Mouse (Mus musculus) olfactory bulb, adult 2 months (tissue): ENCODE measurements around the gene Car15.

Experiments used
- CTCF ChIP-seq: fragments of 200-500 bp; IDR thresholded peaks from 2 replicates; pipeline ENCODE4 v1.5.1; 2012; ENCODE audit warnings: low read depth, mild to moderate bottlenecking, low read length, moderate library complexity; ENCODE audit not compliant: insufficient read depth
- POLR2A ChIP-seq: fragments of 200-500 bp; IDR thresholded peaks from 2 replicates; pipeline ENCODE4 v1.6.1; 2012; ENCODE audit warnings: mild to moderate bottlenecking, low read depth, low read length, moderate library complexity; ENCODE audit not compliant: insufficient read depth

DNA sequence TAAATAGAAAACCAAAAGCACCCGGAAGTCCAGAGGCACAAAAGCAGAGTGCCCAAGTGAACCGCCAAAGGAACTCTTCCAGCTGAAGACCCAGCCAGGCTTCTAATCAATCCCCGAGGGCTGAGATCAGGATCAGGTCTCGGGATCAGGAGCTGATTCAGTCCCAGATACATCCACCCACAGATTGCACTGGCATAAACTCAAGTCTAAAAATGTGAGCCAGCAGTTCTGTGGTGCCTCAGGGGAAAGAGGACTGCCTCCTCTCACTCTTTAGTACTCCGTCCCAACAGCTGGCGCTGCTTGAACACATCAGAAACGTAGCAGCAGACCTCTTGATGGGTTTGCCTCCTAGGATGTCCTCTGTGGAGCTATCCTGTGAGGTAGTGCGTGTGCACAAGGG is 21.6 kb downstream of the Car15 start:
- TF ChIP-seq CTCF (no peak), POLR2A (no peak)
